ENCODE assay signal across 11 mouse cellular contexts in genomic region chr2:8645463-8645862, GRCm38 (mm10).
DNase-seq lines count a peak whose midpoint lies in the region; TF ChIP-seq lines count a peak whose summit lies in the region.
"Had no signal": no experiment of that assay in that cellular context is flagged by ENCODE, and none has a peak within 500 bp of the region (broad histone marks: within the 10 kb centered on the region; RNA-seq: fewer than 3 reads in every experiment).

No protein-coding gene starts in this region.

- H3K36me3 ChIP-seq in E14TG2a.4 (ENCODE audit: insufficient read depth, low read length) = no peaks in the 10 kb centered on the region
- H3K36me3 ChIP-seq: embryonic facial prominence, embryonic 15.5 days; heart, embryonic 13.5 days; neural tube, embryonic 13.5 days had no signal

- H3K27me3 ChIP-seq in E14TG2a.4 (ENCODE audit: insufficient read depth, low read length) = no peaks in the 10 kb centered on the region
- H3K27me3 ChIP-seq: embryonic facial prominence, embryonic 15.5 days; heart, embryonic 13.5 days; neural tube, embryonic 13.5 days had no signal

- H3K4me1 ChIP-seq in E14TG2a.4 (replicated peaks; ENCODE audit: low read depth, low read length) = no peaks in the 10 kb centered on the region
- H3K4me1 ChIP-seq: embryonic facial prominence, embryonic 15.5 days; heart, embryonic 13.5 days; neural tube, embryonic 13.5 days had no signal

- peak; percentile 53 for DNase-seq in embryo, embryonic 10 days (ENCODE audit: low spot score)
- DNase-seq in embryo, embryonic 9.5 days (ENCODE audit: extremely low spot score) = no peak
- DNase-seq in layer of hippocampus, adult 11-12 months (ENCODE audit: low spot score) = peak; percentile 57
- DNase-seq in layer of hippocampus, postnatal 36 days = no peak
- peak; percentile 34 for DNase-seq in layer of hippocampus, adult 9-11 months
- no peak for DNase-seq in frontal cortex, postnatal 10 days (ENCODE audit: low spot score in 2 of 2)
- no peak for DNase-seq in adrenal gland, adult 18-20 months (ENCODE audit: low spot score in 2 of 2)

- H3K9me3 ChIP-seq in E14TG2a.4 (ENCODE audit: low read length) = peaks cover 24% of the 10 kb centered on the region
- H3K9me3 ChIP-seq: embryonic facial prominence, embryonic 15.5 days; heart, embryonic 13.5 days; neural tube, embryonic 13.5 days had no signal

- peak; percentile 49 for TF ChIP-seq CTCF in E14TG2a.4 (conservative IDR thresholded peaks at IDR 0.05; ENCODE audit: low read length)

- no peak overlapping the region for H3K4me3 ChIP-seq in E14TG2a.4 (replicated peaks; ENCODE audit: low read length)
- H3K4me3 ChIP-seq: embryonic facial prominence, embryonic 15.5 days; heart, embryonic 13.5 days; neural tube, embryonic 13.5 days had no signal

Comparison
In these comparisons a context has a peak if more than half of its experiments do, and no peak if none do; other contexts are left out.
1. DNase-seq: peak in embryo, embryonic 10 days (single experiment), layer of hippocampus, adult 11-12 months (single experiment) and layer of hippocampus, adult 9-11 months (single experiment); none in embryo, embryonic 9.5 days (single experiment), layer of hippocampus, postnatal 36 days (0 of 2), frontal cortex, postnatal 10 days (0 of 2) and adrenal gland, adult 18-20 months (0 of 2).